Mouse (Mus musculus): ENCODE data around the gene Jph4. TPM values are rescaled to one million over a fixed set of nuclear protein-coding genes. Genes with fewer than 3 reads are reported as not detected.

Gene Jph4
- total RNA-seq, 2 experiments from 2014 or later = not detected

DNA sequence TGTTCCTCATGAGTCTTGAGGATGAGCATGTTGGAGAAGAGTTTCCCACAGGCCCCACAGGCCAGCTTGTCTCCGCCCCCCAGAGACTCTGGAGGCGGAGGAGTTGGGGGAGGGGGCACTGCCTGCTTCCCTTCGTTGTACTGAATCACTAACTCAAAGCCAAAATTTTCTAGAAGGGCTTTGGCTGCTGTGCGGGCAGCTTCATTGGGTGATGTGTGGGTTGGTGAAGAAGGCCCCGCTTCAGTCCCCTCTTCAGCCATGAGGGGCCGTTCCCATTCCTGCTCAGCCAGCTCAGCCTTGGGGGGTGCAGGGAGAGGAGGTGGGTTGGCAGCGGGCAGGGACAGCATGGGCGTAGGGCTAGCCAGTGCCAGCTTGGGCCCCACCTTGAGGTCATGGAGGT, 50.7 kb downstream of the Jph4 start:
- ATAC-seq (replicated peaks; ENCODE audit: poor library complexity) = no peak

DNA sequence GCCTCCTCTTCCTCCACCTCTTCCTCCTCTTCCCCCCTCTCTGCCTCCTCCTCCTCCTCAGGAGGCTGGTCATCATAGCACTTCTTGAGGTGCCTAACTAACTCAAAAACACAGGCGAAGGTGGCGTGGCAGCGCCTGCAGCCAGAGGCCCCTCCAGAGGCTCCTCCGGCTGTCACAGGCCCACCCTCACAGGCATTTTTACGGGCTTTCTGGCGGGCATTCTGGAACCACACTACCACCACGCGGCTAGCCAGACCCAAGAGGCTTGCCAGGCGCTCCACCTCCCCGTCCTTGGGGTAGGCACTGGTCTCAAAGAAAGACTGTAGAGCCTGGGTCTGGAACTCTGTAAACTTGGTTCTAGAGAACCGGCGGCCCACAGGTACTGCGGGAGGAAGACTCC, 51.3 kb downstream of the Jph4 start:
- no peak for ATAC-seq (replicated peaks; ENCODE audit: poor library complexity)

DNA sequence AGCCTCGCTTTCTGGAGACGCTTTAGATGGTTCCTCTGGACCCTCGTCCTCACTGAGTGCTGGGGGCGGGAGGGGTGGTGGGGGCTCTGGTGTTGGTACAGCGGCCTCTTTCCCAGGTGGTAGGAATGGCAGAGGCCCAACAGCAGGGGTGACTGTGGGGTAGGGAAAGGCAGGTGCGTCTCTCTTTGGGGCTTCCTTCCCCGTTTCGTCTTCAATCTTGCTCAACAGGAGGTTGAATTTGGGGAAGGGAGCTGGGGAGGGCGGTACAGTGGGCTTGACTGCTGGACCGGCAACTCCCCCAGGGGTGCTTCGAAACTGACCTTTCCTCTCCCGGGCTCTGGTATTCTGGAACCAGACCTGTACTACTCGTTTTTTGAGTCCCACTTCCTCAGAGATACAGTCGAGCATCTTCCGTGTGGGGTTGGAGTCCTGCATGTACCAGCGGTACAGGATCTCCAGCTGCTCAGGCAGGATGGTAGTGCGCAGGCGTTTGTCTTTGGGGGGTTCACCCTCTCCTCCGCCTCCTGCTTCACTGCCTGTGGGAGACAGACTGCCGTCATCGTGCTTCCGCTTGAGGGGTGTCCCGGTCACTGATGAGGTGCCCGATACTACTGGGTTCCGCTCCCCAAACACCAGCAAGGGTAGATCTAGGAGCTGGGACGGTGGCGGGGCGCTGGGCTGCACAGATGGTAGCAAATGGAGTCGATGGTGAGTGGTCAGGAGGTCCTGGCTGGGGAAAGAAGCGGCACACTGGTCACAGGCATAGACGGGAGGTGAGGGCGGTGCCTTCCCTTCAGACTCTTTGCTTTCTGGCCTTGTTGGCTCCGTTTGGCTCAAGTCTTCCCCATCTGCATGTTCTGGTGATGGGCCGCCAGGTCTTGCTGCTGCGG, 52.0 kb downstream of the Jph4 start:
- no peak for ATAC-seq (replicated peaks; ENCODE audit: poor library complexity)

DNA sequence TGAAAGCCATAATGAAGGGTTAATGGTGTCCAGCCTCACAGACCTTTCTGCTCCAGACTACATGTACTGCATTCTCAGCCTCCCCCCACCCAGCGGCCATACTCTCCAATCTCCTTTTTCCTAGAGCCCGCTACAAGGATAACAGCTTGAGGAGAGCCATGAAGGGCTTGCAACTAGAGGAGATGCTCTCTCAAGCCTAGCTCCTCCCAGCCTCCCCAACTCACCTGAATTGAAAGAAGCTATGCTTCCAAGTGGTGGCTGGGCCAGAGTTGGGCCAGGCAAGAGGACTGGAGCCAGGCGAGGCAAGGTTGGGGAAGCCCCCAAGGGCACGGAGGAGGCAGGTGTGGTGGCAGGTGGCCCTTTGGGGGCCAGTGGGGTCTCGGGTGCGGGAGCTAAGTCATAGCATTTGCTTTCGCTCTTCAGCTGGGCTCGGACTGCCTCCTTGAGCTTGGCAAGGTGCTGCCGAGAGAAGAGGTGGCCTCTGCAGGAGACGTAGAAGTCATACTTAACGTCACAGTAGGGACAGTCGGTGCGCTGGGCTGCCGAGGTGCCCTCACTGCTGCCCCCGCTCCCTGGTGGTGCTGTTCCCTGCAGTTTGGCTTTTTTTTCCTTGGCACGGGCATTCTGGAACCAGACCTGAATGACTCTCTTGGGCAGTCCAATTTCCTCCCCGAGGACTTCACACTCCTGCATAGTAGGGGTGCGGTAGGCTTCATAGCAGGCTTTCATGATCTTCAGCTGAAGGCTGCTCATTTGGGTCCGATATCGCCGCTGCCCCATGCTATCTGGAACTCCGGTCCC, 53.0 kb downstream of the Jph4 start:
- ATAC-seq (replicated peaks; ENCODE audit: poor library complexity) = no peak

DNA sequence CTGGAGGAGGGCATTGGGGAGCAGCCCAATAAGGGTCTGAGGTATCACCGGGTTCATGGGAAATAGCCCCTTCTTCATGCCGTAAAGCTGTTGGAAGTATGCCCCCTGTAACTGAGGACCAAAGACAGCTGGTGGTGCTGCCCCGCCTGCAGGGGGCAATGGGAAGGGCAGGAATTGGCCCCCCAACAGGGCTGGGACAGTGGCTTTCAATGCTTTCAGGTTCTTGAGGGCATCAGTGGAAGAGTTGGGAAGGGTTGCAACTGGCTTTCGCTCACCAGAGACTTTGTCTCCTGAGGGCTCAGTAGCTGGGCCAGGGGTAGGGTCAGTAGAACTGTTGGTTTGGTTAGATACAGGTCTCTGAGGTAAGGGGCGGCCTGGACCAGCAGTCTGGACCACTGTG, 53.6 kb downstream of the Jph4 start:
- no peak for ATAC-seq (replicated peaks; ENCODE audit: poor library complexity)

DNA sequence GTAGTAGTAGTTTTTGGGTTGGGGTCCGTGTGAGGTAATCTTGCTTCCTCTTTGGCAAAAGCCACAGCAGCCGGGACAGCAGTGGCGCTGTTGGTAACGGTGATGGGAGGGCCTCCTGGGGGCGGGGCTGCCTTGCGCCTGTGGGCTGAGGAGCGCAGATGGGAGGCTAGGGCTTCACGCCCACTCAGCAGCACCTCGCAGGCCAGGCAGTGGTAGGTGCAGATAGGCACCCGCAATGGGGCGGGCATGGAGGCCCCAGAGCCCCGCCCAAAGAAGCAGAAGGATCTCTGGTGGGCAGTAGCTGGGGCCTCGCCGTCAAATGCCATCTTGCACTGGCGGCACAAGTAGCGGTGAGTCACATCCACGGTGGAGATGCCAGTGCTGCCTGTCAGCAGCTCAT, 54.1 kb downstream of the Jph4 start:
- peak; percentile 98 for ATAC-seq (replicated peaks; ENCODE audit: poor library complexity)

DNA sequence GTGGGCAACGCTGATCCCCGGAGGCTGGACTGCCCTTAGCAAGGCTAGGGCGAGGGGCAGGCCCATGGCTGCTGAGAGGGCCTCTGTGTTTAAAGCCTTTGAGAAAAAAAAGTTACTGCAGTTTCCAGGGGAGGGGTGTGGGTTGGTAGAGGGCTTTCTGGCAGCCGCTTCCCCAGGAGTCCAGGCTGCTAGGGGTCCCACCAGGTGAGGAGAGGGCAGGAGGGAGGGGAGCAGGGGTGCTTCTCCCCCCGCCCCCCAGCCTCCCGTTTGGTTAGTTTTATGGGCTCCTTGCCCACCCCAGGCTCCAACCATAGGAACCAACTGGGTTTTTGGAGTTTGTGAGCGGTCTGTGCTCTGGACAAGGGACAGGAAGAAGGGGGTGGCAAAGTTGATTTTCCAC, 54.9 kb downstream of the Jph4 start:
- no peak for ATAC-seq (replicated peaks; ENCODE audit: poor library complexity)

DNA sequence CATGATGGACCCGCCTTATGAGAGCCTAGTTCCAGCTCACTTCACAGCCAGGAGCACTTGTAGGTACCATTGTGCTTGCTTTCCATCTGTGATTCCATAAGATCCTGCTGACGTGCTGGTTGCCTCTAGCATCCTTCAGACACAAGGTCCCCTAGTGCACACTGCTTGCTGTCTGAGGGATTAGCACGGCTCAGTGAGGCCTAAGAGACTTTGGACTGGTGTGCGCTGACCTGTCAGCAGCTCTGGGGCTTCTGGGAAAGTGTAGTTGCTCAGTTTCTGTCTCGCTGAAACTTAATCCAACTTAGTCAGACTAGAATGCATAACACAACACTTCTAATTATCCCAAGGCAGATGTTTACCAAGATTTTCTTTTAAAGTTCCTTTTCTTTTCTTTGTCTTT, 56.8 kb downstream of the Jph4 start:
- ATAC-seq (replicated peaks; ENCODE audit: poor library complexity) = no peak

DNA sequence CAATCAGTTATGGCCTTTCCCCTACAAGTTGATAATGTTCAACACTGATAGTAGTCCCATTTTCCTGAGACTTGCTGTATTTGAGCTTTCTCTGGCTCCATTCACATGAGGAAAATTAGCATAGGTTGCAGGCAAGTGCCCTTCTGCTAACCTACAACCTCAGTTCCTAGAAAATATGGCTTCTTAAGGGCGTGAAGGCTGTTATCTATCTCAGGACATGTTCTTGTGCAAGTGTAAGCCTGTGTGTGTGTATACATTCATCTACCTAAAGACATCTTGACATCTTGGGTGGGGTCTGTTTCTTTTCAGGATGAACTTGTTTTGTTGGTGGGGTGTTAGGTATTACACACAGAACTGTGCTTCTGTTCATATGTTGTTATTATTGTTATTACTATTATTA, 57.7 kb downstream of the Jph4 start:
- ATAC-seq (replicated peaks; ENCODE audit: poor library complexity) = no peak

Other genes with a start within 250 kb of the Jph4 start
- gene Homez, start 246.0 kb downstream of the Jph4 start, total RNA-seq (2015) = 9.6 and 20.5 TPM in 2 replicates
- gene Homez, start 246.0 kb downstream of the Jph4 start, total RNA-seq (2017) = 10.0 and 15.0 TPM in 2 replicates
- 19.0 and 26.3 TPM in 2 replicates for gene Ppp1r3e, start 239.4 kb downstream of the Jph4 start, total RNA-seq (2015)
- gene Ppp1r3e, start 239.4 kb downstream of the Jph4 start, total RNA-seq (2017) = 2.8 and 5.0 TPM in 2 replicates
- gene Bcl2l2, start 233.6 kb downstream of the Jph4 start, total RNA-seq (2015) = 3.5 and 4.0 TPM in 2 replicates
- 7.2 and 9.5 TPM in 2 replicates for gene Bcl2l2, start 233.6 kb downstream of the Jph4 start, total RNA-seq (2017)
- gene Gm20521, start 233.5 kb downstream of the Jph4 start, total RNA-seq (2015) = not detected in 2 replicates
- gene Gm20521, start 233.5 kb downstream of the Jph4 start, total RNA-seq (2017) = 0.30 and 1.5 TPM in 2 replicates
- gene Pabpn1, start 224.4 kb downstream of the Jph4 start, total RNA-seq (2015) = 103 and 113 TPM in 2 replicates
- gene Pabpn1, start 224.4 kb downstream of the Jph4 start, total RNA-seq (2017) = 320 and 416 TPM in 2 replicates
- gene Slc22a17, start 203.8 kb downstream of the Jph4 start, total RNA-seq (2015) = 1.3 and 3.0 TPM in 2 replicates
- gene Slc22a17, start 203.8 kb downstream of the Jph4 start, total RNA-seq (2017) = 1.3 and 1.4 TPM in 2 replicates
- not detected in 2 replicates for gene Efs, start 190.8 kb downstream of the Jph4 start, total RNA-seq (2015)
- not detected in 2 replicates for gene Efs, start 190.8 kb downstream of the Jph4 start, total RNA-seq (2017)
- gene Il25, start 184.2 kb downstream of the Jph4 start, total RNA-seq (2015) = not detected in 2 replicates
- gene Il25, start 184.2 kb downstream of the Jph4 start, total RNA-seq (2017) = not detected in 2 replicates
- gene Cmtm5, start 180.7 kb downstream of the Jph4 start, total RNA-seq (2015) = not detected in 2 replicates
- not detected in 2 replicates for gene Cmtm5, start 180.7 kb downstream of the Jph4 start, total RNA-seq (2017)
- gene Myh6, start 150.0 kb downstream of the Jph4 start, total RNA-seq (2015) = not detected in 2 replicates
- gene Myh6, start 150.0 kb downstream of the Jph4 start, total RNA-seq (2017) = not detected in 2 replicates
- gene Gm17428, start 140.0 kb downstream of the Jph4 start, total RNA-seq (2015) = not detected in 2 replicates
- gene Gm17428, start 140.0 kb downstream of the Jph4 start, total RNA-seq (2017) = not detected in 2 replicates
- gene Myh7, start 122.3 kb downstream of the Jph4 start, total RNA-seq (2015) = not detected in 2 replicates
- not detected in 2 replicates for gene Myh7, start 122.3 kb downstream of the Jph4 start, total RNA-seq (2017)
- gene Ngdn, start 101.5 kb downstream of the Jph4 start, total RNA-seq (2015) = 57.0 and 72.1 TPM in 2 replicates
- gene Ngdn, start 101.5 kb downstream of the Jph4 start, total RNA-seq (2017) = 58.4 and 63.3 TPM in 2 replicates
- gene Zfhx2, start 24.6 kb downstream of the Jph4 start, total RNA-seq (2015) = 2.5 and 3.1 TPM in 2 replicates
- 0.75 and 1.1 TPM in 2 replicates for gene Zfhx2, start 24.6 kb downstream of the Jph4 start, total RNA-seq (2017)
- gene Thtpa, start 22.2 kb downstream of the Jph4 start, total RNA-seq (2015) = 7.3 and 7.7 TPM in 2 replicates
- 10.9 and 11.5 TPM in 2 replicates for gene Thtpa, start 22.2 kb downstream of the Jph4 start, total RNA-seq (2017)
- 31.3 and 52.7 TPM in 2 replicates for gene Ap1g2, start 10.3 kb downstream of the Jph4 start, total RNA-seq (2015)
- gene Ap1g2, start 10.3 kb downstream of the Jph4 start, total RNA-seq (2017) = 17.4 and 18.3 TPM in 2 replicates
- not detected in 2 replicates for gene Dhrs2, start 105.1 kb upstream of the Jph4 start, total RNA-seq (2015)
- not detected in 2 replicates for gene Dhrs2, start 105.1 kb upstream of the Jph4 start, total RNA-seq (2017)

All from megakaryocyte progenitor cell, adult 5-6 weeks (primary cell).